Mouse (Mus musculus) hindbrain, embryonic 16.5 days (tissue): ENCODE measurements around the gene Gsta1. TPM values are rescaled to one million over a fixed set of nuclear protein-coding genes. Genes with fewer than 3 reads are reported as not detected.
"Not testable (repeated sequence)": the region's sequence is repeated elsewhere in the genome, so short reads cannot be mapped to it uniquely, and the experiment has no call there.

Experiments
- ATAC-seq: fragments of 200-750 bp; cut with Nextera tagmentation; 2 replicates; pipeline ENCODE4 v1.8.0; 2017; ENCODE audit warnings: moderate TSS enrichment, moderate library complexity
- H3K27ac ChIP-seq: fragments of 300-500 bp; sonication (generic); 2 replicates; pipeline ENCODE4 v1.5.1; 2014; ENCODE audit warnings: low read depth, mild to moderate bottlenecking, control low read depth, low read length, moderate library complexity
- H3K27me3 ChIP-seq: fragments of 300-500 bp; sonication (generic); replicated peaks from 2 replicates; pipeline ENCODE4 v1.6.1; 2014; ENCODE audit warnings: low read length; ENCODE audit not compliant: control insufficient read depth, insufficient read depth
- H3K36me3 ChIP-seq: fragments of 300-500 bp; sonication (generic); 2 replicates; pipeline ENCODE4 v1.6.1; 2014; ENCODE audit warnings: mild to moderate bottlenecking, low read length, moderate library complexity, mixed read lengths; ENCODE audit not compliant: control insufficient read depth, insufficient read depth
- H3K4me1 ChIP-seq: fragments of 300-500 bp; sonication (generic); 2 replicates; pipeline ENCODE4 v1.6.1; 2014; ENCODE audit warnings: low read depth, low read length; ENCODE audit not compliant: control insufficient read depth, insufficient read depth
- H3K4me2 ChIP-seq: fragments of 300-500 bp; sonication (generic); 2 replicates; pipeline ENCODE4 v1.6.1; 2014; ENCODE audit warnings: mild to moderate bottlenecking, low read length, control low read depth, moderate library complexity
- H3K4me3 ChIP-seq: fragments of 300-500 bp; sonication (generic); 2 replicates; pipeline ENCODE4 v1.5.1; 2014; ENCODE audit warnings: mild to moderate bottlenecking, low read length, control low read depth, moderate library complexity
- H3K9ac ChIP-seq: fragments of 300-500 bp; sonication (generic); 2 replicates; pipeline ENCODE4 v1.6.1; 2014; ENCODE audit warnings: low read depth, mild to moderate bottlenecking, control low read depth, low read length, moderate library complexity
- H3K9me3 ChIP-seq: fragments of 300-500 bp; sonication (generic); 2 replicates; pipeline ENCODE4 v1.6.1; 2014; ENCODE audit warnings: mild to moderate bottlenecking, low read length, moderate library complexity; ENCODE audit not compliant: control insufficient read depth
- WGBS: fragments of 180-500 bp; shearing (Covaris S2); extraction: QIAGEN DNeasy Blood & Tissue Kit; methylation state at CpG from one replicate; pipeline ENCODE4 v1.1.7; 2014; 5-methylcytosine and 5-hydroxymethylcytosine counted together
- polyA plus RNA-seq: library from polyadenylated mRNA; unstranded; fragments of >200 nt; fragmentation: Nextera tagmentation; extraction: Ambion mirVana; gene quantifications from 2 replicates; pipeline ENCODE4 v1.2.1, GENCODE M21; 2015

Gsta1 gene
- polyA plus RNA-seq: not detected in 2 replicates

DNA sequence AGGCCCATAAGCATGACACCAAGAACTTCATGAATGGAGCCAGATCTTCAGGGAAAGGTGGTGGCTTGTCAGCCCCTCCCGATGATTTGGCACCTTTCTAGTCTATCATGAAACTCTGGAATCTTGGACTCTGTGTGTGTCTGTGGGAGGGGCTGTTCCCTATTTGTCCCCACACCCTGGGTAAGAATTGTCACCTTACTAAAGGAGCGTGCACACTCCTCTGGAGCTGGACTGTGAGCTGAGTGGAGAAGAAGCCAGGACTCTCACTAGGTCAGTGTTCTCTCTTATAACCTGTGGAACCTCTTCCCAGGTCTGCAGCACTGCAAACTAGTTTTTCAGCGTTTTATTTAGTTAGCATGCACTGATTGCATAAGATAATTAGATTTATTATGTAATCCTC, at the start of gene Gsta1:
TSS of gene Gsta1 (plus strand) at position 196 of the 400 bp plus-strand sequence.
- not testable (repeated sequence) for H3K36me3 ChIP-seq, ATAC-seq, H3K4me3 ChIP-seq, H3K4me2 ChIP-seq, H3K4me1 ChIP-seq, H3K9me3 ChIP-seq, H3K27ac ChIP-seq, H3K9ac ChIP-seq, H3K27me3 ChIP-seq
- 92% methylated on average over 1 of the region's 3 CpGs for WGBS

- ATAC-seq, H3K4me3 ChIP-seq, H3K36me3 ChIP-seq, H3K9ac ChIP-seq, H3K27me3 ChIP-seq, H3K9me3 ChIP-seq, H3K4me1 ChIP-seq, H3K4me2 ChIP-seq, H3K27ac ChIP-seq: not testable (repeated sequence)
- WGBS: 96% methylated on average over 4 of the region's 7 CpGs
Measured at GRCm38 (mm10) chr9:78182474-78182873, 48.0 kb upstream of the Gsta1 start, which contains the start of gene Gsta4. Gene Gsta4, plus strand, starts transcription at chr9:78182774.

- no peaks in the 10 kb centered on the region for H3K36me3 ChIP-seq
- ATAC-seq: no peak
Measured at GRCm38 (mm10) chr9:78185686-78186085, 44.8 kb upstream of the Gsta1 start.

GRCm38 (mm10) chr9:78188910-78189309, 41.5 kb upstream of the Gsta1 start:
- WGBS: 88% methylated on average over 8 of the region's 8 CpGs

More at GRCm38 (mm10) chr9:78185686-78186085, 44.8 kb upstream of the Gsta1 start:
- 88% methylated on average over 9 of the region's 9 CpGs for WGBS
- peaks cover under 1% of the 10 kb centered on the region; the same call in 1 of the 2 replicates for H3K27me3 ChIP-seq
- H3K9ac ChIP-seq: no peak overlapping the region
- H3K27ac ChIP-seq: no peak overlapping the region
- H3K9me3 ChIP-seq: no peaks in the 10 kb centered on the region
- H3K4me2 ChIP-seq: no peak overlapping the region
- no peak overlapping the region for H3K4me3 ChIP-seq
- peaks cover 3% of the 10 kb centered on the region for H3K4me1 ChIP-seq

GRCm38 (mm10) chr9:78190651-78191634, 39.5 kb upstream of the Gsta1 start:
- H3K27ac ChIP-seq: no peak overlapping the region
- peak overlapping the region; percentile 40 for H3K4me3 ChIP-seq
- peaks cover 13% of the 10 kb centered on the region for H3K4me1 ChIP-seq
- peaks cover 2% of the 10 kb centered on the region; the same call in 1 of the 2 replicates for H3K27me3 ChIP-seq
- no peaks in the 10 kb centered on the region for H3K36me3 ChIP-seq
- WGBS: under 1% methylated on average over 19 of the region's 19 CpGs
- no peaks in the 10 kb centered on the region for H3K9me3 ChIP-seq
- peak overlapping the region; percentile 27; the same call in 1 of the 2 replicates for H3K9ac ChIP-seq
- ATAC-seq: no peak; the same call in 1 of the 2 replicates
- peak overlapping the region; percentile 71 for H3K4me2 ChIP-seq

More at GRCm38 (mm10) chr9:78188910-78189309, 41.5 kb upstream of the Gsta1 start:
- no peak for ATAC-seq
- Histone ChIP-seq H3K9me3 (no peaks in the 10 kb centered on the region), H3K27me3 (peaks cover 2% of the 10 kb centered on the region; the same call in 1 of the 2 replicates), H3K4me2 (no peak overlapping the region), H3K4me3 (no peak overlapping the region), H3K36me3 (no peaks in the 10 kb centered on the region), H3K27ac (no peak overlapping the region), H3K4me1 (peaks cover 13% of the 10 kb centered on the region), H3K9ac (no peak overlapping the region)

GRCm38 (mm10) chr9:78191736-78192135, 38.7 kb upstream of the Gsta1 start:
- H3K36me3 ChIP-seq: no peaks in the 10 kb centered on the region
- H3K4me3 ChIP-seq: peak overlapping the region; percentile 40
- H3K27ac ChIP-seq: no peak overlapping the region
- no peaks in the 10 kb centered on the region for H3K9me3 ChIP-seq
- H3K27me3 ChIP-seq: peaks cover 2% of the 10 kb centered on the region; the same call in 1 of the 2 replicates
- H3K4me2 ChIP-seq: peak overlapping the region; percentile 71
- WGBS: 0% methylated on average over 18 of the region's 18 CpGs
- peak; percentile 63 for ATAC-seq
- H3K9ac ChIP-seq: peak overlapping the region; percentile 33
- H3K4me1 ChIP-seq: peaks cover 13% of the 10 kb centered on the region

GRCm38 (mm10) chr9:78193902-78194597, 36.4 kb upstream of the Gsta1 start:
- WGBS: 51% methylated on average over 9 of the region's 9 CpGs
- no peak for ATAC-seq
- peaks cover 13% of the 10 kb centered on the region for H3K4me1 ChIP-seq

DNA sequence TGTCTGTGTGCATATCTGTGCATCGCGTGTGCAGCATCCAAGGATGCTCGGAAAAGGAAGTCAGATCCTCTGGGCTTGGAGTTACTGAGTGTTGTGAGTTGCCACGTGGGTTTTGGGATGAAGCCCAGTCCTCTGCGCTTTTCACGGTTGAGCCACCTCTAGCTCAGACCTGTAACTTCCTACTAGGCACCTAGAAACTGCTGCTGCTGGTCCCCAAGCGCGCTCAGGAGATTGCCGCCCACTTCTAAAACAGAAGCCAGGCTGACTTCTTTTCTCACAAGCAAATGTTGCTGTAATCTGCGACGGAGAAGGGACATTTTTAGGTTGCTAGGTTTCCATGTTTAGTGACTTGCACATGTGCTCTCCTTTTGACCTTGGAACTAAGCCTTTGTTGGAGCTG, 35.4 kb upstream of the Gsta1 start:
- Histone ChIP-seq H3K4me3 (no peak overlapping the region), H3K9ac (no peak overlapping the region), H3K9me3 (no peaks in the 10 kb centered on the region), H3K4me1 (peaks cover 13% of the 10 kb centered on the region), H3K4me2 (no peak overlapping the region), H3K27me3 (0 out of 2 replicates have a peak, but pooled peaks cover 2% of the 10 kb centered on the region), H3K27ac (no peak overlapping the region), H3K36me3 (no peaks in the 10 kb centered on the region)
- 82% methylated on average over 11 of the region's 11 CpGs for WGBS
- ATAC-seq: no peak

More at GRCm38 (mm10) chr9:78193902-78194597, 36.4 kb upstream of the Gsta1 start:
- Histone ChIP-seq H3K36me3 (no peaks in the 10 kb centered on the region), H3K4me3 (no peak overlapping the region), H3K4me2 (no peak overlapping the region), H3K9ac (no peak overlapping the region), H3K27ac (no peak overlapping the region), H3K9me3 (no peaks in the 10 kb centered on the region), H3K27me3 (peaks cover 2% of the 10 kb centered on the region; the same call in 1 of the 2 replicates)
